Mouse (Mus musculus) limb, embryonic 12.5 days (tissue): Measurements from ENCODE around the gene Ppargc1a. TPM values are rescaled to one million over a fixed set of nuclear protein-coding genes. Genes with fewer than 3 reads are reported as not detected.

Experiments
- ATAC-seq: fragments of 200-750 bp; cut with Nextera tagmentation; 2 replicates; pipeline ENCODE4 v1.8.0; 2017; ENCODE audit warnings: low read depth, moderate TSS enrichment; ENCODE audit not compliant: insufficient number of reproducible peaks, insufficient read depth, low FRiP score, low TSS enrichment
- H3K27ac ChIP-seq: fragments of 300-500 bp; sonication (generic); 2 replicates; pipeline ENCODE4 v1.5.1; 2016; ENCODE audit warnings: mild to moderate bottlenecking, moderate library complexity
- H3K27me3 ChIP-seq: fragments of 300-500 bp; sonication (generic); 2 replicates; pipeline ENCODE4 v1.6.1; 2016; ENCODE audit warnings: mild to moderate bottlenecking, moderate library complexity
- H3K36me3 ChIP-seq: fragments of 300-500 bp; sonication (generic); 2 replicates; pipeline ENCODE4 v1.6.1; 2016; ENCODE audit warnings: mild to moderate bottlenecking, moderate library complexity
- H3K4me1 ChIP-seq: fragments of 300-500 bp; sonication (generic); replicated peaks from 2 replicates; pipeline ENCODE4 v1.6.1; 2016
- H3K4me2 ChIP-seq: fragments of 300-500 bp; sonication (generic); 2 replicates; pipeline ENCODE4 v1.6.1; 2016; ENCODE audit warnings: mild to moderate bottlenecking, moderate library complexity
- H3K4me3 ChIP-seq: fragments of 300-500 bp; sonication (generic); replicated peaks from 2 replicates; pipeline ENCODE4 v1.5.1; 2016; ENCODE audit warnings: mild to moderate bottlenecking
- H3K9ac ChIP-seq: fragments of 300-500 bp; sonication (generic); replicated peaks from 2 replicates; pipeline ENCODE4 v1.6.1; 2016; ENCODE audit warnings: mild to moderate bottlenecking, moderate library complexity
- H3K9me3 ChIP-seq: fragments of 300-500 bp; sonication (generic); 2 replicates; pipeline ENCODE4 v1.6.1; 2016; ENCODE audit warnings: mild to moderate bottlenecking, moderate library complexity
- WGBS: fragments of 180-500 bp; shearing (Covaris S2); methylation state at CpG from one replicate; pipeline ENCODE4 v1.1.7; 2016; 5-methylcytosine and 5-hydroxymethylcytosine counted together
- polyA plus RNA-seq: library from polyadenylated mRNA; unstranded; fragments of >200 nt; fragmentation: Nextera tagmentation; extraction: Ambion mirVana; gene quantifications from 2 replicates; pipeline ENCODE4 v1.2.1, GENCODE M21; 2016

The Ppargc1a gene
- polyA plus RNA-seq, 1 experiment from 2014 or later: 4.8 TPM

DNA sequence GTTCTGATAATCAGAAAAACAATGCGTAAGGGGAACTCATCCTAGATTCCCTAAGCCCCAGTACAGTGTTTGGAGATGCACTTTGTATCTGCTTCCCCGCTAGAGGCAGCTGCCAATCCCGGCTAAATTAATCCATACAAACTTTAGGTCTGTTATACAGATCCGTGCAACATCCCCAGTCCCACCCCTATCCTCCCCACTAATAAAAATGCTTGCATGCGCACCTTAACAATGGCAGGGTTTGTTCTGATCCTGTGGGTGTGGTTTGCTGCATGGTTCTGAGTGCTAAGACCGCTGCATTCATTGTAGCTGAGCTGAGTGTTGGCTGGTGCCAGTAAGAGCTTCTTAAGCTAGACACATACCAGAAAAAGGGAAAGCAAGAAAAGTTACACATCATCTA is 72.1 kb downstream of the Ppargc1a start:
- Histone ChIP-seq H3K9me3 (no peaks in the 10 kb centered on the region), H3K36me3 (no peaks in the 10 kb centered on the region), H3K9ac (no peak overlapping the region), H3K27me3 (no peaks in the 10 kb centered on the region), H3K4me2 (no peak overlapping the region), H3K4me1 (no peaks in the 10 kb centered on the region; the same call in 1 of the 2 replicates), H3K4me3 (no peak overlapping the region), H3K27ac (no peak overlapping the region)
- no peak for ATAC-seq
- WGBS: 75% methylated on average over 6 of the region's 6 CpGs

- Histone ChIP-seq H3K9me3 (no peaks in the 10 kb centered on the region), H3K4me3 (no peak overlapping the region), H3K27ac (no peak overlapping the region), H3K27me3 (no peaks in the 10 kb centered on the region), H3K36me3 (no peaks in the 10 kb centered on the region), H3K4me1 (no peaks in the 10 kb centered on the region; the same call in 1 of the 2 replicates), H3K9ac (no peak overlapping the region), H3K4me2 (no peak overlapping the region)
- 74% methylated on average over 15 of the region's 15 CpGs for WGBS
- no peak for ATAC-seq
Observed at GRCm38 (mm10) chr5:51494358-51494876, 73.1 kb downstream of the Ppargc1a start.

- no peak overlapping the region for H3K4me3 ChIP-seq
- peaks cover 8% of the 10 kb centered on the region for H3K4me1 ChIP-seq
- 82% methylated on average over 1 of the region's 1 CpGs for whole genome bisulfite sequencing
- no peaks in the 10 kb centered on the region for H3K27me3 ChIP-seq
- no peak overlapping the region for H3K27ac ChIP-seq
- no peak overlapping the region for H3K9ac ChIP-seq
- no peaks in the 10 kb centered on the region for H3K36me3 ChIP-seq
- H3K4me2 ChIP-seq: no peak overlapping the region
- H3K9me3 ChIP-seq: no peaks in the 10 kb centered on the region
- ATAC-seq: no peak
Observed at GRCm38 (mm10) chr5:51483768-51484167, 83.8 kb downstream of the Ppargc1a start.

DNA sequence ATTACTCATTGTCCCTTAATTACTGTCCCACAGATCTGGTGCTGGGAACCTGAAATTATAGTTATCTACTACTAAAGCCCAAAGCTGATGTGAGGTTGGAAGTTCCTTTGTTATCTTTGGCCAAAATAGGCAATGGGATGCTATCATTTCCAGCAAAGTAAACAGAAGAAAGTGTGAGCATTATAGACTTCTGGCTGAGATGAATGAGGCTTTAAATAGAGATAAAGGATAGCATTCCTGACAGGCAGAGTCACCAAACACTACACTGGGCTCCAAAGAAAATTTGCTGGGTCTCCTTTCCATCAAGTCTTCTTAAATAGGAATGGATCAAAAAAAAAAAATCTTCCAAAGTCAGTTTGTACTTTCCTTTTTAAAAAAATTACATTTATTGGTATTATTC is 87.7 kb downstream of the Ppargc1a start:
- H3K9me3 ChIP-seq: no peaks in the 10 kb centered on the region
- peaks cover 14% of the 10 kb centered on the region for H3K4me1 ChIP-seq
- H3K27ac ChIP-seq: no peak overlapping the region
- ATAC-seq: no peak
- H3K9ac ChIP-seq: no peak overlapping the region
- H3K4me2 ChIP-seq: no peak overlapping the region
- no peaks in the 10 kb centered on the region for H3K36me3 ChIP-seq
- no peak overlapping the region for H3K4me3 ChIP-seq
- H3K27me3 ChIP-seq: no peaks in the 10 kb centered on the region

DNA sequence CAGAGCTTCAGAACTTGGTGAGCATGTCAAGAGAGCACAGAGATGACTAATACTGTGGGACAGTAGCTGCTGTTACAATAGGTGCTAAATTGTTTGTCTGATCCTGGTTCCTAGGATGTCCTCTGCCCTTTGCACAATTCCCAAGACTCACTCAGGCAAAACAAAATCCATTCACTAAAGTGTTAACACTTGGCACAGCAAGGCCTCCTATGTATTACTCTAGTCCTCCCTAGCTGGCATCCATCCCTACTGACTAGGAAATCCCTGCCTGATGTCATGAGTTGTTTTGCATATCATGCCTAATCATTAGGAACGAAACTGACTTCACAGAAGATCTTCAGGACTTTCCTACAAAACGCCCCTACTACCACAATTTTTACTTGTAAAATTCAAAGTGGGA is 88.1 kb downstream of the Ppargc1a start:
- H3K4me2 ChIP-seq: no peak overlapping the region
- no peak overlapping the region for H3K4me3 ChIP-seq
- H3K4me1 ChIP-seq: peaks cover 14% of the 10 kb centered on the region
- no peaks in the 10 kb centered on the region for H3K9me3 ChIP-seq
- no peak for ATAC-seq
- 67% methylated on average over 2 of the region's 2 CpGs for WGBS
- peak overlapping the region; percentile 41; the same call in 1 of the 2 replicates for H3K27ac ChIP-seq
- H3K36me3 ChIP-seq: no peaks in the 10 kb centered on the region
- H3K9ac ChIP-seq: no peak overlapping the region
- H3K27me3 ChIP-seq: no peaks in the 10 kb centered on the region

DNA sequence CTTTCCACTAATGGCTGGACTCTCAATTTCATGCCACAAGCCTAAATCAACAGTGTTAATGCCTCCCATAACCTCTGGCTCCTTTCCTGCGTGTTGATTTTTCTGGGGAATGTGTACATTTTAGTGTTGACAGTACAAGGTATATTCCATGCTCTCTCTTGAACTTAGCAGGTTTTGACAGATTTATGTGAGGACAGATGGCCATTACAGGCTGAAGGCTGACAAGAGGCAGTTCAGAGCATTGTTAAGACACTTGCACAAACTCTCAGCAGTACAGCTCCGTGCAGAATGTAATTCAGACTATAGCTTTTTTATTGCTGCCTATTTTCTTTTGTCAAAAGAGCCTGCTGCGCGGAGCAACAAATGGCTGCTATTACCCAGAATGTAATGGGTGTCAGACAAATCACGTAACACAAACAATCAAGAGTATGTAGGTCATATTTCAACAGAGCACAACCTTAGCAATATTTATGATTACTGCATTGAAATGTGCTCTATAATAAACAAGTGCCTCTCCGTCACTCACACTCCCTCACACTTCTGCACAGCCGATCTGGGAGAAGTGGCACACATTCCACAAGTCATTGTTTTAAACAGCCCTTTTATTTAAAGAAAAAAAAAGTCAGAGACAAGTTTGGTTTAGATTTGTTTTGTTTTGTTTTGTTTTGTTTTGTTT is 89.1 kb downstream of the Ppargc1a start:
- peaks cover under 1% of the 10 kb centered on the region; the same call in 1 of the 2 replicates for H3K36me3 ChIP-seq
- no peaks in the 10 kb centered on the region for H3K9me3 ChIP-seq
- no peak overlapping the region for H3K4me3 ChIP-seq
- 9% methylated on average over 7 of the region's 7 CpGs for WGBS
- peak overlapping the region; percentile 35; the same call in 1 of the 2 replicates for H3K27ac ChIP-seq
- peaks cover 14% of the 10 kb centered on the region for H3K4me1 ChIP-seq
- no peak overlapping the region for H3K9ac ChIP-seq
- no peaks in the 10 kb centered on the region for H3K27me3 ChIP-seq
- peak; percentile 85 for ATAC-seq
- H3K4me2 ChIP-seq: peak overlapping the region; percentile 35

- no peak overlapping the region for H3K4me3 ChIP-seq
- WGBS: 25% methylated on average over 3 of the region's 3 CpGs
- H3K4me2 ChIP-seq: no peak overlapping the region
- H3K9ac ChIP-seq: no peak overlapping the region
- peaks cover 14% of the 10 kb centered on the region for H3K4me1 ChIP-seq
- peaks cover 8% of the 10 kb centered on the region; the same call in 1 of the 2 replicates for H3K36me3 ChIP-seq
- no peak for ATAC-seq
- H3K27ac ChIP-seq: no peak overlapping the region
- H3K9me3 ChIP-seq: no peaks in the 10 kb centered on the region
- H3K27me3 ChIP-seq: no peaks in the 10 kb centered on the region
Observed at GRCm38 (mm10) chr5:51477140-51477539, 90.4 kb downstream of the Ppargc1a start.

DNA sequence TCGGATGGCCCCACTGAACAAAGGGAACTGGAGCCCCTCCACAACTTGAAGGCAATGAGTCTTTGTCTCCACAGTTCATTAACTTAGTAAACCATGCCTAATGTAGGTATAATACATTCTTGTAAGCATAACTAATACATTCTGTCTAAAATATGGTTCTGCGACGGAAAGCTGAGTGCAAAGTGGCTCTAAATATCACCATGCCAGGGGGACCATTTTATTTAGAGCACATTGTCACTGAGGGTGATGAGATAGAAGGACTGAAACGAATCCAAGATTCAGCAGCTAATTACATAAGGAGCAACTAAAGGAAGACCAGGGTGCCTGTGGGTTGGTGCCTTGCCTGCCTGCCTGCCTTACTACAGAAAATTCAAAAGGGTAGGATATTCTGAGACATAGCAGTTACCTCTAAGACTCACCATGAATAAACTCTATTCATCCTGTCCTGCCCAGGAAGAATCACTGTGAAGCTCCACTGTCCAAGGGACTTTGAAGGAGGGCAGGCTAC is 92.4 kb downstream of the Ppargc1a start:
- ATAC-seq: no peak
- no peak overlapping the region for H3K9ac ChIP-seq
- H3K27me3 ChIP-seq: no peaks in the 10 kb centered on the region
- H3K4me1 ChIP-seq: peaks cover 14% of the 10 kb centered on the region
- no peak overlapping the region for H3K4me3 ChIP-seq
- H3K4me2 ChIP-seq: no peak overlapping the region
- no peak overlapping the region for H3K27ac ChIP-seq
- no peaks in the 10 kb centered on the region for H3K9me3 ChIP-seq
- H3K36me3 ChIP-seq: peaks cover 8% of the 10 kb centered on the region; the same call in 1 of the 2 replicates
- WGBS: 84% methylated on average over 4 of the region's 4 CpGs

DNA sequence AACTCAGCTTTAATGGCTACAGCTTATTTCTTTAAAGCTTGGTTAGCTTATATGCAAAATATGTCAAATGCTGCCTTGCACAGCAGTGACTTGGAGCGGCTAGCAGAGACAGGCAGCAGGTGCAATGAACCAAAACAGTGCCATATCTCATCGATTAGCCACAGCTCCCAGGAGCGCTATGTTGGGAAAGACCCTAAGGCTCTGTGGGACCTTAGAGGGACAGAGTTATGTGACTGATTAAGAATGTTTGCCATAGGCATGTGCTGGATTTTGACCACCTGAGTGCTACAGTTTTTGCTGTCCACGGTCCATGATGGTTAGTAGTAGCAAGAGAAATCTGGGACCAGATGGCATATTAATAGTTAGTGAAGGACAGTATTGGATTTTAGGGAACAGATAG is 95.9 kb downstream of the Ppargc1a start:
- Histone ChIP-seq H3K4me1 (no peaks in the 10 kb centered on the region), H3K4me3 (no peak overlapping the region), H3K36me3 (peaks cover 8% of the 10 kb centered on the region; the same call in 1 of the 2 replicates), H3K27me3 (no peaks in the 10 kb centered on the region), H3K9me3 (no peaks in the 10 kb centered on the region), H3K4me2 (no peak overlapping the region), H3K9ac (no peak overlapping the region), H3K27ac (no peak overlapping the region)
- no peak for ATAC-seq
- WGBS: 84% methylated on average over 4 of the region's 4 CpGs

- H3K27me3 ChIP-seq: no peaks in the 10 kb centered on the region
- H3K4me3 ChIP-seq: no peak overlapping the region
- ATAC-seq: no peak
- no peak overlapping the region for H3K9ac ChIP-seq
- H3K27ac ChIP-seq: no peak overlapping the region
- H3K4me1 ChIP-seq: no peaks in the 10 kb centered on the region
- no peak overlapping the region for H3K4me2 ChIP-seq
- H3K36me3 ChIP-seq: no peaks in the 10 kb centered on the region
- no peaks in the 10 kb centered on the region for H3K9me3 ChIP-seq
- WGBS: 84% methylated on average over 5 of the region's 5 CpGs
Observed at GRCm38 (mm10) chr5:51466036-51466435, 101.5 kb downstream of the Ppargc1a start.

DNA sequence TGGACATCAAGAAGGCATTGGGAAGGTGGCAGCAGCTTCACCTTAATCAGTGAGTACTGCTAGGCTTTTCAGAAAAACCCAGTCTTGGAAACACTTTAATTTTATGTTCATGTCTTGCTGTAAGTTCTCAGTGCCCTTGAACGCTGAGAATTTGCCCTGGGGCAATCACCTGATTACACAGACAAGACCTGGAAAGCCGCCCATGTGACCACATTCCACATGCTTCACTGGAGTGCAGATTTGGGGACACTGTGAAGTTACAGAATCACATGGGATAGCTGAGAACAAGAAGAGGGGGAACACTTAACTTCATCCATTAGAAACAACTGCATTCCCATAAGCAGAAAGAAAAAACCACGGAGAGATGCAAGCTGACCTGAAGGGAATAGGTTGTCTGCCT is 115.5 kb downstream of the Ppargc1a start:
- Histone ChIP-seq H3K27me3 (no peaks in the 10 kb centered on the region), H3K4me1 (no peaks in the 10 kb centered on the region), H3K4me3 (no peak overlapping the region), H3K27ac (no peak overlapping the region), H3K9ac (no peak overlapping the region), H3K36me3 (no peaks in the 10 kb centered on the region), H3K9me3 (no peaks in the 10 kb centered on the region), H3K4me2 (no peak overlapping the region)
- no peak for ATAC-seq
- WGBS: 61% methylated on average over 3 of the region's 3 CpGs

DNA sequence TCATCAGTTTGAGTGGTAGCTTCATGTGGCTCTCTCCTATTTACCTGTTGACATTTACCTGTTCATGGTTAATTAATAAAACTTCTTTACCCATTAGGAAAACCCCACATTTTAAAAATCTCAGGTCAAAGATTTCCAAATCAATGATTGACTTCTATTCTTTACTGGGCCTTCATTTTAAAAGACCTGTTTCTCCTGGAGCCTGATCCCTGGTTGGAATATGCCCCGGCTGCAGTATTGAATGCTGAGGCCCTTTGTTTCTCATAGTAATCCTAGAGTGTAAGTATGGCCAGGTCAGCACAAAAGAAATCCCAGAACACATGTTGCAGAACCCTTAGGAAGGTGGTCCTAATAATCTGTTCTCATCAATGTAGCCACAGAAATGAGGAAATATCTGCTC is 119.9 kb downstream of the Ppargc1a start:
- no peaks in the 10 kb centered on the region for H3K27me3 ChIP-seq
- no peak overlapping the region for H3K4me2 ChIP-seq
- no peak overlapping the region for H3K4me3 ChIP-seq
- no peak overlapping the region for H3K27ac ChIP-seq
- H3K36me3 ChIP-seq: no peaks in the 10 kb centered on the region
- H3K9ac ChIP-seq: no peak overlapping the region
- no peak for ATAC-seq
- WGBS: 88% methylated on average over 1 of the region's 1 CpGs
- H3K4me1 ChIP-seq: no peaks in the 10 kb centered on the region
- no peaks in the 10 kb centered on the region for H3K9me3 ChIP-seq
